Mouse (Mus musculus) lung, postnatal 25 days (tissue): Measurements from ENCODE around the gene Stk33.
"Not testable (repeated sequence)": the region's sequence is repeated elsewhere in the genome, so short reads cannot be mapped to it uniquely, and the experiment has no call there.

ENCODE experiments used
- DNase-seq: peaks from one replicate; pipeline ENCODE4 v3.0.0; 2022; ENCODE audit warnings: low spot score

Gene Stk33

DNA sequence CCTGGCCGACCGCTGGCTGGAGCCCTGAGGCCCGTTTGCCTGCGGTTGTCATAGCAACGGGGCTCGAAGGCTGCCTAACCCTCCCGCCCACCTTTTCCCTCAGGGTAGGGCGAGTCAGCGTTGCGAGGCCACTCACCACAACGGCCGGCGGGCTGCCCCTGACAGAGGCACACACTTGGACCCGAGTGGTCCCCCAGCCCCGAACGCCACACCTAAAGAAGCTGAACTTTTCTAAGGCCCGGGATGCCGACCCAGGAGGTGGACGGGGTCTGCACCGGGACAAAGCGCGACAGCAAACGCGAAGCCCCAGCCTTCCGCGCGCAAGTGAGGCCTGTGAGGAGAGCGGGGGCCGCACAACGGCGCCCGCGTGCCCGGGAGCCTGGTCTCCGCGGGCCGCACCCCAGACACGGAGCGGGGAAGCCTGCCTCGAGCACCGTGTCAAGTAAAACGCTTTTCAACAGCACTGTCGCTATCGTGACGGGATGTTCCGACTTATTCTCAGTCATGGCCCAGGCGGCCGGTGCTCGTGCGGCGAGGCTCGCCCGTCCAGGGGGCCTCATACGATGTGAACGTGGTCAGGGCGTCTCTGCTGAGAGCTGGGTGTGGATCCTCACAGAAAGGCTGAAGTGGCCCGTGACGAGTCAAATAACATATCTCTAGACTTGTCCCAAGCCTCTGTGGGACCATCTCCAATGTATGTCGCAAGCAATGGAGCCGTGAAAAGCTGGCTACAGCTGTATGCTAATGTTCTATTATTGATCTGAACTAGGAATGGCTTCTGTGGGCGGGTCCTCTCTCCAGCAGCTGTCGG is at the start of gene Stk33:
Gene Stk33, minus strand, starts transcription at position 301 of the 811 bp plus-strand sequence.
- peak; percentile 36 for DNase-seq

DNA sequence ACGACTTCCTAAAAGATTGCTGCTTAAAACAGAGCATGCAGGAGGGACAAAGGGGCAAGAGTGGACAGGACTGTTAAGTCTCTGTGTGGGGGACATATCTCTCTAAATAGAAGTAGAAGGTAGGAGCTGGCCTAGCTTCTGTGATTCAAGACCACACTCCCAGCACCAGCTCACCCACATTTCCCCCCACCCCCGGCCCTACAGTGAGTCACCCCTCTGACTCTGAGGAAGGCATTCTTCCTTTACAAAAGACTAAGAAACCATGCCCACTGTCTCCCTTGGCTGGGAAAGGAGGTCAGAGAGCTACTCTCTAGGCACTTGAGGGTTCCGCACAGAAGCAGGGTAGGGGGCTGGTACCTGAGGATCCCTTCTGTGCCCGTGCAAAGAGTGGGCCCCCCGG is 45.3 kb upstream of the Stk33 start:
- DNase-seq, result no peak

DNA sequence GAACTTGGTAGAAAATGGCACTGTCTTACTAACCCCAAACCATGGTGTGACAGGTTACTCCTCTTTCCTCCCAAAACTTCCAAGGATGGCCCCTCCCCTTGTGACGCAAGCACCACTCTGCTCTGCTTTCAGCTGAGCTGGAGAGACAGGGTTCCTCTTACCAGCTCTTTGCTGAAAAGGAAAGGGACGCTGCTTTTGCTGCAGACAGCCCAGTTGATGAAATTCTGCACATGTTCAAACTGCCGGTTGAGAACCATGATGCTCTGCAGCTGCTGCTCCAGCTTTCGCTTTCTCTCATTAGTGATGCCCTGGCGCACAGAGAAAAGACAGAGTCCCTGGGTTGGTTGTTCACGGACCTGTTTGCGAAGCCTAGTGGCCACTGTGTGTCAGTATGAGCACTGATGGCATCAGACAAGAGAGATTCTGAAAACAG is 41.9 kb upstream of the Stk33 start:
- peak; percentile 11 for DNase-seq

DNA sequence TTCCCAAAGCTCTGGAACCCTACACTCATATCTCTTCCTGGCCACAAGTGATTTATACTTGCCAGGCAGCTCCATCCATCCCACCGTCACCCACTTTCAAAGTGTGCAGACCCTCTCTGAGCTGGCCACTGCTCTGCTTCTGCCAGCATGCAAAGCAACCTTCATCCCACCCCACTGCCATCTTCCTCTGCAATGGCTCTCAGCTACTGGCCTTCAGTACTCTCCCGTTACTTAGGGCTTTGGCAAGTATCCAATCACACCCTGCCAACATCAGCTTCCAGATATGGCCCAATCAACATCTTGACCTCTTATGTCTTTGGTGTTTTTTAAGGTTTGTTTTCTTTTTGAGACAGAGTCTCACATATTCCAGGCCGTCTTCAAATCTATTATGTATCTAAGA is 39.0 kb upstream of the Stk33 start:
- DNase-seq, result no peak

DNA sequence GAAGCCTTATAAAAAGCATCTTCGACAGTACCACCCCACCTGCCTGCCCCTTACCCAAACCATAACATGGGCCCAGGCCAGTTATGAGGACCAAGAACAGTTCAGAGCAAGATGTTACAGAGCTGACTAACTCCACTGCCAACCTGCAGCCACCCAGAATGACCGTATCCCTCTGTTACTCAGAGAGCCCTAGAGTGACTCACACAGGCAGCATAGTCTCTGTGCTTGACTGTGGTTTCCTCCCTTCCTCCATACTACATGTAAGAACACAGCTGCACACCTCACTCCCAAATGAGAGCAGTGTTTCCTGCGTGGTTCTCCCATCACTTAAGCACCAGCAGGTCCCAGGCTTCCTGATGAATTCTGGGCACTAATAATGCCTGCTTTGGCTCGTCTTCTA is 31.8 kb upstream of the Stk33 start:
- no peak for DNase-seq

DNA sequence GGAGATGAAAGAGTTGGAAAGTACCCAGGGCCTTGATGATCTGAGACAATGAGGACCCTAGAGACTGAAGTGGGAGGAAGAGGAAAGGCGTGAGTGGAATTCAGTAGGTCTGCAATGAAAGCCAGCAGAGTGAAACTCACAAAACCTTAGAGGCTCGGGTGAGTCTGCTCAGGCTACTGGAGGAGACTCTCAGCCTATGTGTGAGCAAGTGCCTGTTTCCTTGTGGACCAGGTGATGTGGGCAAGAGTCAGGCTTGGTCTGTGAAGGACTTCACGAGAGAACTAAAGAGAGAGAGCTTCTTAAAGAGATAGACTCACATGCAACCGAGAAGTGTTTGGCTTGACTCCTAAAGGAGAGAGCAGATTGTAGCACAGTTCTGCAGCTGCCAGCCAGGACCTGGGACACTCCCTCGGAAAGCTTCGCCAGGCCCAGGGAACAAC is 29.4 kb upstream of the Stk33 start:
- peak; percentile 39 for DNase-seq

DNA sequence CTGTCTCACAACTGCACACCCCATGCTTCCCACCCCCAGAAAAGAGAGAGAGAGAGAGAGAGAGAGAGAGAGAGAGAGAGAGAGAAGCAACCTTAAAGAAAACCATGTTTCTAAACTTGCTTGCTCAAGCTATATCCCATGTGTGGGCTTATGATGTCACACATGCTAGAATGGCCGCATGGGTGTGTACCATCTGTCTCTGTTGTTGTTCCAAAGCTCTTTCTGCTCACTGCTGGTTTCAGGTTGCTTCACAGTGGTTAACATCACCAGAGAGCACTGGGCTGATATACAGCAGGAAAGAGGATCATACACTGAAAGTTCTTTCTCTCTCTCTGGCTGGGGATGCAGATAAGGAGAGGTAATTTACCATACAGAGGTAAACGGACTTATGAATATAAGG is 28.7 kb upstream of the Stk33 start:
- DNase-seq, result no peak

DNA sequence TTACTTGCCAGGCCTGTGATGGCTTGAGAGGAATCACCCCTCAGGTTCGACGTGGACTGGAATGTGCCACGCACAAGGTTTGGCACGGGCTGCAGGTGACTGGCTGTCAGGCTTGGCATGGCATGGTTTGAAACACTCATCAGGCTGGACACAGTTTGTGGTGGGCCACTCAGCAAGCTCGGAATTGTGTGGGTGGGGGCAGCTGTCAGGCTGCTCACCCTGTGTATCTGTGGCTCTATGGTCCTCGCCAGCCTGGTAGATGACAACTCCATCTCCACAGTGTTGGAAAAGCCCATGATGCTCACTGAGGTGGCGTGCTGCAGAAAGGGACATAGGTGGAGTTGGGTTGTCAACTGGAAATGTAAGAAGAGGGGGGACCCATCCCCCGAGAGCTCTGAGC is 21.8 kb upstream of the Stk33 start:
- no peak for DNase-seq

DNA sequence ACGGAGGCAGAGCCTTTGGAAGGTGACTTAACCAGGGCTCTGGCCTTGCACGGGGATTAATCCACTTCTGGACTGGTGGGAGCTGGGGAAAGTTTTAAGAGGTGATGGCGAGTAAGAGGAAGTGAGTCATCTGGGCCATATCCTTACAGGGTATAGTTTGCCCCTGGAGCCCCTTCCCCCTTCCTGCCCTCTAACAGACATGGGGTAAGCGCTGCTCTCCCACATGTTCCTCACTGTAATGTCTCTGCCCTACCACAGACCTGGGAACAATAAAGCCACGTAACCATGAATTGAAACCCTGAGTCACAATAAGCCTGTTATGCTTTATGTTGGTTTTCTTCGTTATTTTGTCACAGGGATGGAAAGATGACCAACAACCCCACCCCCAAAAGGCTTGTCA is 17.7 kb upstream of the Stk33 start:
- DNase-seq, result no peak

DNA sequence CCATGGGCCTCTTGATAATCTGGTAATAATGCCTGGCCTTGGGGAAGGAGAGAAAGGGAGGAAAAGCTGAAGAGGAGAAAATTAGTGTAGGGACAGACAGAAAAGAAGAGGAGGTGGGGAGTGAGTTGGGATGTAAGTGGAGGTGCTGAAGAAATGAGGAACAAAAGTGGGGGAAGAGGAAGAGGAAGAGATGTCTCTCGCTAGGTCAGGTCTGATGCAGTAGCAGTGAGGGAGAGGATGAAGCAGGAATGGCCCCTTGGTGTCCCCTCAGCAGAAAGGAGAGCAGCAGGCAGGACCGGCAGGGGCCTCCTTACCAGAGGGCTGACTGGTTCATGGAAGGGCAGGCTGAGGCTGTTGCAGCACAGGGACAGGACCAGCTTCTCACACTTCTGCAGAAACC is 16.9 kb upstream of the Stk33 start:
- DNase-seq, result no peak

DNA sequence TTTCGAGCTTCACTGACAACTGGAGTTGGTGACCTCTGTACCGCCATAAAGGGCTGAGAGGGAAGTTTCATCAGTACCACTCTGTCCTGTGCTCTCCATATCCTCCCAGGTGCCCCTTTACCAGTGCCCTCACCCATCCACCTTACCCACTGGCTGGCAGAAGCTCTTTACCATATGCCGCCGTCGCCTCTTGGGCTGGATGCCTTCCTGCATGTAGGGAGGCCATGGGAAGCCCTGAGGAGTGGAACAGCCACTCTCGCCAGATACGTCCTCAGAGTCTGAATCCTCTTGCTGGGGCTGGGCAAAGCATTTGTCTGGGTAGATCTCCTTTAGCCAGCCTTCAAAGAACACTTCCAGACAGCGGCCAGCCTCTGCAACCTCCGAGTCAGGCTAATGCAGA is 16.0 kb upstream of the Stk33 start:
- no peak for DNase-seq

DNA sequence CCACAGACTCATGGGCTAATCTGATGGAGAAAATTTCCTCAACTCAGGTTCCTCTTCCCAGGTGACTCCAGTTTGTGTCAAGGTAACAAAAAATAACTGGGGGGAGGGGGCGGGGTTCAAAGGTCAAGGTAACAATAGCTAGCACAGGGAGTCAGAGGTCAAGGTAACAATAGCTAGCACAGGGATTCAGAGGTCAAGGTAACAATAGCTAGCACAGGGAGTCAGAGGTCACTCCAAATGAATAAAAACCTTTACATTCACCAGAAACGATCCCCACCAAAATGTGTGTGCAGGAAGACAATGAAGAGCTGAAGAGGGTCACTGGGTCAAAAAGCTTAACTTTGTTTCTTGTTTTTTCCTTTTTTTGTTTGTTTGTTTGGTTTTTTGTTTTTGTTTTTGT is 9.2 kb upstream of the Stk33 start:
- no peak for DNase-seq

DNA sequence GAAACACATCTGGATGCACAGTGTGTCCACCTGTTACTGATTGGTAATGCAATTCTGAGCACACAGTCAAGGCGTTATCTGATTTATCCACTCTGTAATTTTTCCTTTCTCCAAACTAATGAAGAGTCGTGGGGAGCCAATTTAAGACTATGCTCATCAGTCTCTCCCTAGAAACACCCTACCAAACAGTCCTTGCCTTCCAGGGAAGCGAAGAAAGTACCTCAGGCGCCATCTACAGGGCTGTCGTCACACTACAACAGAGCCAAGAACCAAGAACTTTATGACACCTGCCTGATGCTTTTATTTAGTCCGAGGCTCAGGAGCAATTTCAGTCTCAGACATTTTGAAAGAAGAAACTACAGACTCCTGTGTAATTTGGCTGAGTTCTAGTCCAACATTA is 6.1 kb upstream of the Stk33 start:
- DNase-seq, result peak; percentile 52

DNA sequence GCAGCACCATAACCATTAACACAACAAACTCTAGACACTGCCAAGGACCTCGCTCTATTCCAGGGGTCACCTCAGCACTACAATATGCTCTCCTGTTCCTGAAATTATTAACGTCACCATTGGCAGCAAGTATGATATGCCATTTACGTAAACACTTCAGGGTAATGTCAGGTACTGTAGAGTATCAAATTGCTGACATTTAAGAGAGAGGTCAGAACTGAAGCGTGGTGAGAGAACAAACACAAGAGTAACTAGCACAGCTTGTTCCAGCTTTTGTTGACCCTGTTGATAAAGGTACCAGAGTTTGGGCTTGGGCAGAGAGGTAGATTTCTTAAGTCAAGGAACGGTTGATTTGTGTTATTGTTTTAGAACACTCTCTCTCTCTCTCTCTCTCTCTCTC is 3.9 kb upstream of the Stk33 start:
- peak; percentile 78 for DNase-seq

DNA sequence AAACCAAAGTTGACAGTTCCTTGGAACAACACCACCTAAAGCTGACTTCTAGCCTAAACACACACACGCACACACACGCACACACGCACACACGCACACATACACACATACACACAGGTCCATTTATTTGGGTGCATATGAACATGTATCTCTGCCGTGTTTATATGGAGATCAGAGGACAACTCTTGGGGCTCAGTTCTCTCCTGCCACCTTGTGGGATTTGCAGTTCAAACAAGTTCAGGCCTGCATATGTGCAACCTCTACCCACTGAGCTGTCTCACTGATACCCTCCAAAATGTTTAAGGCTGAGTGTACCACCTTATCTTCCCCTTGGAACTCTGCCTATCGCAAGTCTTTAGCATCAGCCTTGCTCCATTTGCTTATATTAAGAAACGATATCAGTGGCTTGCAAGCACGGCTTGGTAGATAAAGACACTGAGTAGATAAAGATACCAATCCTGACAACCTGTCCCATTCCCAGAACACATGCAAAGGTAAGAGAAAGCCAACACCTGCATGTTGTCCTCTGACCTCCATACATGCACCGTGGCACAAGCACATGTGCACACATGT is 1.9 kb upstream of the Stk33 start:
- DNase-seq, result no peak

DNA sequence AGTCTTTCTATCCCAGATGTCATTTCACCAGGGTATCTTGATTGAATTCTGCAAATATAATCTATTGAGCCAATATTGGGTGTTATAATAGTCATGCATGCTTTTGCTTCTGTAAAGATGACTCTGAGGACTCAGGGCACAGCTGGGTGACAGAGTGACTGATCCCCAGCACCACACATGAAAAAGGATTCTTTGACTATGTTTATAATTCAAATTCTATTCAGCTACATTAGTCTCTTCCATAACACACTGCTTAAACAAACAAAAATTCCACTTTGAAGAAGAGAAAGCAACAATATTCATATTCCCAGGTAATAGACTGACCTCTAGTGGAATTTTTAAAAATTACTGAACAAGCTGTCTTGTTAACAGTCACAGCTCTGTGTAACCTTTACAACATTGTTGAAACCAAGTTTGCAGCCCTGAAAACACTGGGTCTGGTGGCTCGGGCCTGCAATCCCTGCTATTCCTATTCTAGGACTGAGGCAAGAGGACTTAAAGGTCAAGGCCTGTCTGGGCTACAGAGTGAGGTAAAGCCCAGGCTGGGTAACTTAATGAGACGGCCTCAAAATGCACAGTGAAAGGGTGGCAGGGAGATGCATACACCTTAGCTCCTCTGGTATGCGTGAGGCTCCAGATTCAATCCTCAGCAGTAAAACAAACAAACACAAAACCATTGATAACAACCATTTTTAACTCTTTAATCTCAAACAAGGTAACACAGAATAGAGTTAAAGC is 14.3 kb downstream of the Stk33 start:
- no peak for DNase-seq

DNA sequence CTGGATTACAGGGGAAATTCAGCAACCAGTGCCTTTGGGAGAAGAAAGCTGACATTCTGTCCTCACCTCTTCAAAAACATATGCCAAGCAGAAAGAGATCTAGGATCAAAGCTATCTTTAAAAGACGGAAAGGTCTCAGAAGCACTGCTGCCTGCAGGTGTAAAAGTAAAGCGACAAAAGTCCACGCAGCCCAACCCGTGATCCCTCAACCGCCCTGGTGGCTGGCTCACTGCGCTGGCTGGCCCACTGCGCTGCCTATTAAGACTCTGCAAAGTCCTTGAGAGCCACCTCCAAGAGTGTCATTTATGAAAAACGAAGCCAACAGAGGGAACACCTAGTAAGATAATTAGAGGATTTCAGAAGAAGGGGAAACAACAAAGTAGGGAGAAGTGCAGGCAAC is 16.1 kb downstream of the Stk33 start:
- no peak for DNase-seq

DNA sequence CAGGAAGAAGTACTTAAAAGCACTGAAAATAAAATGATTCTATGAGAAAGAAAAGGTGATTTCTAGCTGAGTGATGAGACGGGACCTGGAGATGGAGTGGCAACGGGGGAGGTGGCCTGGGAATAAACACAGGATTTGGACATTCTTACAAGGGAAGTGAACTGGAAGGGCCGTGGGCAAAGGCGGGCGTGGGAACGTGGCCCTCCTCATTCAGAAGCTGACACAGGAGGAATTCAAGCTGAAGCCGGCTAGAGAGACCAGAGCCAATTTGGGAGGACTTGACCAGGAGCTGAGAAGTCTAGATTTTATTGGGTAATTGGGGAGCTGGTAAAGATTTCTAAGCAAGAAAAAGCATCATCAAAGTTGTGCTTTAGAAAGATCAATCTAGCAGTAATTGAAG is 33.4 kb downstream of the Stk33 start:
- DNase-seq, result no peak

DNA sequence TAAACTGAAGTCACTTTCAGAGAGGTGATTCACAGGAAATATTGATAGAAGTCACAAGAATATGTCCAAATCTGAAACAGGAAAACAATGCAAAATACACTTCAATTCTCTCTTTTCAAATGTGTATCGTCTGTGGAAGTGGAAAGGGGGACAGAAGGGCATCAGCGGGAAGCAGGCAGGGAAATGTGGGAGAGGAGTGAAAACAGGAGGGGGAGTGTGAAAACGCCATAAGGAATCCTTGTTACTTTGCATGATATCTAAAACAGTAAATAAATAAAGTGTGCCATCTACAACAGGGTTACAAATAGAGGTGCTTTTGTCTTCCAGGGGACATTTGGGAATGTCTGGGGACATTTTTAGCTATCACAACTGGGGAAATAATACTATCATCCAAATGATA is 39.6 kb downstream of the Stk33 start:
- no peak for DNase-seq

DNA sequence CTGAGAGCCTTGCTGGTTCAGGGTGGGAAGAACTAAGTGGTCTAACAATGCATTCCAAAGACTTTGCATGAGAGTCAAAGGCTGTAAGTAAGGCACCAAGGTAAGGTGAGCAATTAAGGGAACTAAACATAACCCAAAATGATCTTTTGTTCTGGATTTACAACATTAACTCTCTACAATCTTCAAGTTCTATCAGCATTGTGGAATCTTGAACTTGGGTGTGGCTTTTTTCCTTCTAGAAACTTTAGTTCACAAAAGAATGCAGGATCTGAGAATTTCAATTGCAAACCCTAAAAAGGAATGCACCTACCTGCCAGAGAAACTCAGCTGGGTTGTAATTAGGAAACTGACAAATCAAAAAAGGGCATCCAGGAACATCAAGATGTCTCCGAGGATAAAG is 57.8 kb downstream of the Stk33 start:
- DNase-seq, result no peak

DNA sequence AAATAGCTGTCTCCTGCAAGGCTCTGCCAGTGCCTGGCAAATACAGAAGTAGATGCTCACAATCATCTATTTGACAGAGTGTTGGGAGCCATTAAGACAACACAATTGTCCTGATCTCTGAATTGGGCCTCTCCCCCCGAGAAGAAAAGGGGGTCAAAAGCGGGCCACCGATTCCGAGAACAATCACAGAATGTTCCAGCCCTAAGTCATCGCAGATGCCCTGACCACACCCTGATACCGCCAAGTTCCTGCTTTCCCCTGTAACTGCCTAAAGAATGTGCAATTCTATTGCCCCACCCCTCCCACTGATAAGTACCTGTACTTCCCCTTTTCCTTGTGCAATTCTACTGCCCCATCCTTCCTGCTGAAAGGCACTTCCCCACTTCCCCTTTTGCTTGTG is 65.3 kb downstream of the Stk33 start:
- not testable (repeated sequence) for DNase-seq

DNA sequence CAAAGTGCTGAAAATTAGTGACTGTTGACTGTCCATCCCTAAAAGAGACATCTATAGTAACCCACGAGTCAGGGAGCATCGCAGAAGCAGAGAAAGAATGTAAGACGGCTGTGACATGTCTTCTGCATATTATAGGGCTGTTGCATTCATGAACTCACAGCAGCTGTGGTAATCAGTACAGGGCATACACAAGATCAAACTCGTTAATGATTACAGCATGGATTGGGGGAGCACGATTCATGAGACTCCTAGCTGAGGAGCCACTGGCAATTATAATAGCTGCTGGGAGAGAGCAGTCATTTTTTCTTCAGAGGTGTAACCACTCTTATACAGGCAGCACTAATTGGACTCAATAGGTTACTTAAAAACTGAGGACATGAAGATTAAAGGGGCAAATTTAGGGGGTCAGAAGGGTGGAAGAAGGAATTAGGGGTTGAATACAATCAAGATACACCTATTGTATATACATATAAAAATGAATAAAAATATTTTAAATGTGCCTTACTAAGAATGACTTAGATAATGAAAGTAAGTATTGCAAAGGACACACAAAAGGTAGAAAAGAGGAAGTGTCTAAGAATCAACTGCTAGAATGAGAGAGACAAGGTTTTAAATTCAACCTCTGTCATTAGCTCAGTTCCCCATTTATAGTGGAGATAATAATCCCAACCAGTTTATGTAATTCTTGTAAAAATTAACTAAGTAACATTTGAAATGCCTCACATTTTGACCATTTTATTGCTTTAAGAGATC is 80.3 kb downstream of the Stk33 start:
- DNase-seq, result no peak

DNA sequence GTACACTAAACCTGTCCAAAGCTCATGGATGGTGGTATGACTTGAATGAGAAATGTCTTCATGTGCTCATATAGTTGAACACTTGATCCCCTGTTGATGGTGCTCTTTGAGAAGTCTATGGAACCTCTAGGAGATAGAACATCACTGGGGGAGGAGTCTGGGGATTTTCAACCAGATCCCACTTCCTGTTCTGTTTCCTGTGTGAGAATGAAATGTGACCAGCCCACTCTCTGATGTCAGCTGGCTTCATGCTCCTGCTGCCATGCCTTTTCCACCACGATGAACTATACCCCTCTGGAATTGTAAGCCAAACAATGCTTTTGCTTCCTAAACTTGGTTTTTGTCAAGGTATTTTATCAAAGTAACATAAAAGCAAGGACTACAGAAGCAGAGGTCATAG is 81.0 kb downstream of the Stk33 start:
- no peak for DNase-seq
